Mouse (Mus musculus) heart, adult 8-10 months (tissue): Measurements from ENCODE around the gene Cct7. TPM values are rescaled to one million over a fixed set of nuclear protein-coding genes. Genes with fewer than 3 reads are reported as not detected.

Experiments used
- DNase-seq: peaks from one replicate; pipeline ENCODE4 v3.0.0; 2022; ENCODE audit warnings: low spot score
- total RNA-seq, 4 experiments: library from RNA; stranded (reverse); gene quantifications; 2 replicates each; pipeline ENCODE4 v1.2.4; 2022

Cct7 gene
- total RNA-seq, 4 experiments from 2014 or later = 135 to 164 (median 150) TPM

- DNase-seq = no peak
These were observed 1.0 kb downstream of the Cct7 start for GRCm38 (mm10) chr6:85452411-85452665.

DNA sequence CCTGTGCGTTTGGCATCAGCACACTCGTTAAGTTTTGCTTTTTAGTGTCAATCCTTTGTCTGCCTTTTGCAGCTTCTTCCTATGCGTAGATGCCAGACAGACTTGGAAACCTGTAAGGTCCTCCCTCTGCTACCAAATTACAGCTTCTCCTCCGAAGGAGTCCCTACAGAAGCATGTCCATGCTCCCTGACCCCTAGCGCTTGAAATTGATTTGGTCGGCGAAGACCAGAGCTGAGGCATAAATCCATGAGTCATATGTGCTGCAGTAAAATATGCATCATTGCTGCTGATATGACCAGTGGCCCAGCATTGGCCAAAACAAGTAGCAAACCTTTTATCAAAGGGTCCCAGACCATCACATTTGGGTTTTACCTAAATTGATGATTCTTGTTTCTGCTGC is 1.5 kb downstream of the Cct7 start:
- DNase-seq = no peak

- no peak for DNase-seq
These were observed 8.3 kb downstream of the Cct7 start for GRCm38 (mm10) chr6:85459621-85460020.

DNA sequence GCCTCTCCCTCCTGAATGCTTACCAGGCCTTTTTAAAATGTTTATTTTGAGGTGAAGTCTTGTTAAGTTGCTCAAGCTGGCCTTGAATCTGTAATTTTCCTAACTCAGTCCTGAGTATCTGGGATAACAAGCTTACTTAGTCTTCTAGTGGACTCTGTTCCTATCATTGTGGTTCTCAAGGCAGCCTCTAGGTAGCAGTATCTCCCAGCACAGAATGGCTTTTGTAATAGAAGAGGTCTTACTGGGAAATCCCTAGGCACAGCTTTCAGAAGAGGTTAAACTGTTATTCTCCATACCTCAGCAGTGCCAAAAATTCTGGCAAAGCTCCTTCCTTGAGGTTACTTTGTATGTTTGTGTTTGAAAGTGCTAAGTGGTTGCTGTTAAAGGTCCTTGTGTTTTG is 14.1 kb downstream of the Cct7 start:
- no peak for DNase-seq

DNA sequence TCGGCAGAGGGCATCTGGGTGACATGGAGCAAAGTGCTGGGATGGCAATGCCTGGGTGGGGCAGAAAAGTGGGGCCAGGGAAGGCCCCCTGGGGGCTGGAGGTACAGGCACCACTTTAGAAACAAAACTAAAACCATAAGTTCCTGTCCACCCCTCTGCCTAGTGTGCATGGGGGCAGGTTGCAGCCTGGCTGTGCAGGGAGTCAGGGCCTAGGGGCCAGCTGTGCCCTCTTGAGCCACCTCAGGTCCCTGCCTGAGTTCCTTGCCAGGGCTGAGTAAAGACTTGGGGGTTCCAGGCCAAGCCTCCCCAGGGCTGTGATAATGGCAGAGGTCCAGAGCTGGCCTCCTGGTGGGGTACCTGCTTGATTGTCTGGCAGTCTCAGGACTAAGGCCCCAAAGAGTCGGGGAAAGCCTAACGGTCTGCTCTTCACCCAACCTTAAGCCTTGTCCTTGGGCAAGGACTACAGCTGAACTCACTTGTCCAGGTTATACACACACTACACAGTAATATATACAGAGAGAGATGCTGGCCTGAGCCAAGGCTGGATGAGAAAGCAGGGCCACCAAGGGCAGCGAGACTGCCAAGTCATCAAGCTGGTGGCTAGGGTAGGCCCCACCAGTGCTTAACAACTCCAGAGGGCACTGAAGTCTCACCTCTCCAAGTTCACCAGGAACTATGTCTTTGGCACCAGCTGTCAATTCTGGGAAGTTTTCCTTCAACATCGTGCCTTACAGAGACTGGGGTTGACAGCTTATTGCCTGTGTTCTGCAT is 18.5 kb downstream of the Cct7 start:
- no peak for DNase-seq

GRCm38 (mm10) chr6:85471962-85472361 is 20.6 kb downstream of the Cct7 start:
- DNase-seq = no peak

- DNase-seq = no peak
These were observed 21.2 kb downstream of the Cct7 start for GRCm38 (mm10) chr6:85472542-85472941.

DNA sequence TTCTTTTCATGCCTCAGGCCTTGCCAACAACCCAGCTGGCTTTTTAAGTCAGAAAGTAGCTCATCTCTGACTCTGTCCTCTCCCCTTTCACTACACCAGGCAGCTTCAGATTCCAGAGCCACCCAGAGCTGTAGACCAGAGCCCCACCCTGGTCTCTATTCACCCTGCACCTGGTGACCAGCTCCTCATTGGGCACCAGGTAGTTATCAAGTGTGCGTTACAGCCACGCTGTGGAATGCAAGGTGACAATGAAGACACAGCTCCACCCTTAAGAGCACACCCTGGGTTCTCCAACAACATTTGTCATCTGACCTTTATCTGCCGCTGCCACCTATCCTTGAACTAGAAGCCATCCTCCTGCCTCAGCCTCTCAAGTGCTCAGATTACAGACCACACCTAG is 24.3 kb downstream of the Cct7 start:
- DNase-seq = no peak

- no peak for DNase-seq
These were observed 26.1 kb downstream of the Cct7 start for GRCm38 (mm10) chr6:85477366-85477917.

DNA sequence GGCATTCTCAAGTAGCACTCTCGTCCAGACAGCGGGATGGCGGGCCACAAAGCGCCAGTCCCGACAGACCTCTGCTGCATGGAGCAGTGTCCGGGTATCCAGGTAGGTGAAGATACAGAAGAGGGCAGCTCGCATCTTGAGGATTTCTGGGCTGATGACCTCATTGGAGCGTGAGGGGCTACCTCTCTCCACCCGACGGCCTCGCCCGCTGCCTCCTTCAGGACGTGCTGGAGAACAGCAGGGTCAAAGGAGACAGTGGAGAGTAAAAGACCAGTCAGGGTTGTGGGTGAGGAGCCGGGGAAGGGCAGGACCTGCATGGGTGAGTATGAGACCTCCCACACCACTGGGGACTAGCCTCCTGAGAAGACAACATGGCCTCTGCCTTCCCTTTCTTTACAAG is 27.1 kb downstream of the Cct7 start:
- DNase-seq = no peak

DNA sequence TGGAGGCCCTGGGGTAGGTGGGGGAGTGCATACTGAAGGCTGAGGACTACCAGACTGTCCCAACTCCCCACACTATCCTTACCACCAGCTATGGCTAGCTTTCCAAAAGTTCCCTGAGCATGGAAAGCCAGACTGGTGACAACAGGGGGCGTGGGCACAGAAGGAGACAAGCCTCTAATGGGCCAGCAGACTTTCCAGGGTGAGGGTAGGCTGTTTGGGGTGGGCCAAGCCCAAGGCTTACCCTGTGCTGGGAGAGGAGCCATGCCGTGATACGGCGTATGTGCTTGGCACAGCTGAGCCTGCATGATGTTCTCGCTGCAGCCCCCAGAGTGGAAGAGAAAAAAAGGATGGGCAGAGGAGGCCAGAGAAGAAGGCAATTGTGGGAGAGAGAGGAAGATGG is 28.7 kb downstream of the Cct7 start:
- DNase-seq = no peak

- DNase-seq = no peak
These were observed 29.4 kb downstream of the Cct7 start for GRCm38 (mm10) chr6:85480685-85481084.

- no peak for DNase-seq
These were observed 32.8 kb downstream of the Cct7 start for GRCm38 (mm10) chr6:85483843-85484721.

- DNase-seq = no peak
These were observed 34.4 kb downstream of the Cct7 start for GRCm38 (mm10) chr6:85485738-85486137.

- DNase-seq = no peak
These were observed 37.2 kb downstream of the Cct7 start for GRCm38 (mm10) chr6:85488510-85488909.

- no peak for DNase-seq
These were observed 38.4 kb downstream of the Cct7 start for GRCm38 (mm10) chr6:85489717-85490116.

- no peak for DNase-seq
These were observed 38.9 kb downstream of the Cct7 start for GRCm38 (mm10) chr6:85490252-85490651.

- DNase-seq = no peak
These were observed 40.3 kb downstream of the Cct7 start for GRCm38 (mm10) chr6:85491606-85492005.

DNA sequence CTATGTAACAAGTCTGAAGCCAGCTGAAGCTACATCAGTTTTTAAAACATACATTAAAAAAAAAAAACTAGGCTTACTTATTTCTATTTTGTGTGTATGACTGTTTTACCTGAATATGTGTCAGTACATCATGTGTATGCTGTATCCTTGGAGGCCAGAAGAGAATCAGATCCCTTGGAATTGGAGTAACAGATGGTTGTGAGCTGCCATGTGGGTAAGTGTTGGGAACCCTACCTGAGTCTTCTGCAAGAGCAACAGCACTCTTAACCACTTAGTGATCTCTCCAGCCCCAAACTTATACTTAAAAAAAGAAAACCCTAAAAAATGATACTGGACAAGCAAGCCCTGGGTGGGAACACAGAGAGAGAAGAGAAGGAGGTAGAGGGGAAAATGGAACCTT is 45.7 kb downstream of the Cct7 start:
- no peak for DNase-seq

DNA sequence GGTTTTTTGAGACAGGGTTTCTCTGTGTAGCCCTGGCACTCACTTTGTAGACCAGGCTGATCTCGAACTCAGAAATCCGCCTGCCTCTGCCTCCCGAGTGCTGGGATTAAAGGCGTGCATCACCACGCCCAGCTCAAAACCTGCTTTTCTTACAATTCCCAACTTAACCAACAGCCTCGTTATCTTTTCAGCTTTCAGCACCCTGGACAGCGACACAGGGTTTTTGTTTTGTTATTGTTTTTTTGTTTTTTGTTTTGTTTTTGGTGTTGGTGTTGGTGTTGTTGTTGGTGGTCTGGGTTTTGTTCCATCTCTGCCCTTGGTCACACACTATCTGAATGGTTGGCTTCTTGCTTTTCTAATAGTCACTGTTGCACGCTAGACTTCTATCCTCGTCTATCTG is 46.8 kb downstream of the Cct7 start:
- no peak for DNase-seq

DNA sequence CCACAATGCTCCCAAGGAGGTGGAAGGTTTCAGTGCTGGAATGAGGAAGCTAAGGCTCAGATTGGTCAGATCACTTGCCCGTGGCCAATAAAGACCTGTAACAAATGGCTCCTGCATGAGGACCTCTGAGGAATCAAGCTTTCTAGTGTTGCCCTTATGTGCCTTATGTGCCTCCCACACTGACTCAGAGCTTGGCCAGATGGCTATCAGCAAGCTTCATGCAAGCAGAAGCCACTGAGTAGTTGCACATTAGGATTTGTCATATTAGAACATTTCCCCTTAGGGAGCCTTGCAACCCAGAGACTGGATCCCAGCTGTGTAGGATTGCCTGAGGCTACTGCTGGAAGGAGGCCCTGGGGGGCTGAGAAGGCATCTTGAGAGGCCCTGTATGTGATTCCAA is 49.1 kb downstream of the Cct7 start:
- no peak for DNase-seq

GRCm38 (mm10) chr6:85501571-85502102 is 50.3 kb downstream of the Cct7 start:
- no peak for DNase-seq
